ENCODE assay signal across 9 mouse cellular contexts in the genomic region with DNA sequence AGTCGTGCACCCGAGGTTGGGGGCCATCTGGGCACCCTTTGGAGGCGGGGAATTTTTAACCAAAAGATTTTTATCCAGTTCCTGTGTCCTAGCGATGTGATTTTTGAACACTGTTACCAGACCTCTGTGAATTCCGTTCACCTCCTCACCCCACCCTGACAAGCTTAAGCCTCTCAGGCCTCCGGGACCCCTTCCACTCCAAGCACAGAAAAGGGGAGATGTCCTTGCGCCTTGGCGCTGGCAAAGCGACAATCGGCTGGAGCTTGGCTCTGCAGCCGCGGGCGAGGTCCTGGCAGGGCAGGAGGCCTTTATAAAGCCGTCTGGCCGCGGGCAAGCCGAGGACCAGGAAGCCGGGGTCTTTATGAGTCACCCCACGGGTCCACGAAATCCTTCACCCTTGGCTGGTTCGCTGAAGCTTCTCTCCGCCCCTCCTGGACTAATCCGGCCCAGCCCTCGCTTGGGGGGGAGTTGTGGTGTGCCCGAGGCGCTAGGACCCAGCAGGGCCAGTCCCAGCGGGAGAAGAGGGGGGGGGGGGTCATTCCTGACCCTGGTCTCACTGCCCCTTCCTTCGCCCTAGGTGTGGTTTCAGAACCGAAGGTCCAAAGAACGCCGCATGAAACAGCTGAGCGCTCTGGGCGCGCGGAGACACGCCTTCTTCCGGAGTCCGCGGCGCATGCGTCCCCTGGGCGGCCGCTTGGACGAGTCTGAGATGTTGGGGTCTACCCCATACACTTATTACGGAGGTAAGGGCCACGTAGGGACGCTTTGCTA. TPM values are rescaled to one million over a fixed set of nuclear protein-coding genes. Genes with fewer than 3 reads are reported as not detected.
DNase-seq lines count a peak whose midpoint lies in the region; ATAC-seq and TF ChIP-seq lines count a peak whose summit lies in the region.
"Had no signal": no experiment of that assay in that cellular context is flagged by ENCODE, and none has a peak within 500 bp of the region (broad histone marks: within the 10 kb centered on the region; RNA-seq: fewer than 3 reads in every experiment).

No protein-coding gene starts in this region.

- TF ChIP-seq CTCF in forebrain, postnatal 0 days (IDR thresholded peaks at IDR 0.05; ENCODE audit: low read depth): no peak

- no peak overlapping the region for H3K9ac ChIP-seq in forebrain, postnatal 0 days
- H3K9ac ChIP-seq in liver, embryonic 13.5 days: no peak overlapping the region

- H3K4me1 ChIP-seq in megakaryocyte, embryonic 14.5 days: peaks cover 40% of the 10 kb centered on the region
- H3K4me1 ChIP-seq in forebrain, postnatal 0 days (ENCODE audit: insufficient read depth): no peaks in the 10 kb centered on the region; the same call in 1 of the 2 replicates
- H3K4me1 ChIP-seq in liver, embryonic 13.5 days (replicated peaks): peaks cover 6% of the 10 kb centered on the region

- 2% methylated on average over 47 of the region's 47 CpGs for WGBS in forebrain, postnatal 0 days
- under 1% methylated on average over 47 of the region's 47 CpGs for WGBS in liver, embryonic 13.5 days (ENCODE audit: insufficient replicate concordance)

- no peaks in the 10 kb centered on the region for H3K36me3 ChIP-seq in megakaryocyte, embryonic 14.5 days (replicated peaks; ENCODE audit: low read length)
- H3K36me3 ChIP-seq in forebrain, postnatal 0 days (ENCODE audit: insufficient read depth): no peaks in the 10 kb centered on the region
- no peaks in the 10 kb centered on the region for H3K36me3 ChIP-seq in liver, embryonic 13.5 days

- H3K27ac ChIP-seq in forebrain, postnatal 0 days (ENCODE audit: low read depth, low read length): no peak overlapping the region
- H3K27ac ChIP-seq in liver, embryonic 13.5 days: no peak overlapping the region

- no peaks in the 10 kb centered on the region for H3K9me3 ChIP-seq in megakaryocyte, embryonic 14.5 days
- no peaks in the 10 kb centered on the region for H3K9me3 ChIP-seq in forebrain, postnatal 0 days (ENCODE audit: low read length)
- no peaks in the 10 kb centered on the region for H3K9me3 ChIP-seq in liver, embryonic 13.5 days (replicated peaks)

- no peak for ATAC-seq in megakaryocyte, adult 5-6 weeks (ENCODE audit: poor library complexity, severe bottlenecking)
- ATAC-seq in forebrain, postnatal 0 days: no peak
- ATAC-seq in liver, embryonic 13.5 days (ENCODE audit: low read depth): no peak
- ATAC-seq in granulocyte monocyte progenitor cell, adult 5-6 weeks (replicated peaks; ENCODE audit: poor library complexity, severe bottlenecking): no peak

- peak; percentile 23 for DNase-seq in forebrain, postnatal 0 days
- DNase-seq in liver, embryonic 13.5 days: no peak
- DNase-seq in testis, postnatal 10 days (ENCODE audit: low spot score): peak; percentile 45
- DNase-seq in urinary bladder, adult 18-20 months (ENCODE audit: low spot score in 2 of 2): no peak
- no peak for DNase-seq in left cerebral cortex, adult 18-20 months (ENCODE audit: low spot score in 2 of 2)

- peaks cover 98% of the 10 kb centered on the region for H3K27me3 ChIP-seq in megakaryocyte, embryonic 14.5 days (replicated peaks)
- H3K27me3 ChIP-seq in forebrain, postnatal 0 days (ENCODE audit: insufficient read depth, low read length): peaks cover 72% of the 10 kb centered on the region
- H3K27me3 ChIP-seq in liver, embryonic 13.5 days: peaks cover 100% of the 10 kb centered on the region

- peak overlapping the region; percentile 33 for H3K4me3 ChIP-seq in megakaryocyte, embryonic 14.5 days (replicated peaks)
- peak overlapping the region; percentile 25 for H3K4me3 ChIP-seq in forebrain, postnatal 0 days (ENCODE audit: low read depth, low read length)
- peak overlapping the region; percentile 38 for H3K4me3 ChIP-seq in liver, embryonic 13.5 days (replicated peaks)

- H3K4me2 ChIP-seq in forebrain, postnatal 0 days (ENCODE audit: low read depth): peak overlapping the region; percentile 44
- peak overlapping the region; percentile 51 for H3K4me2 ChIP-seq in liver, embryonic 13.5 days

RNA-seq across cellular contexts. Expression of gene Lhx5, which starts 4.4 kb away (rescaled TPM):
- not detected in 2 replicates for polyA plus RNA-seq in megakaryocyte, embryonic 14.5 days (2012; ENCODE audit: insufficient read depth, low replicate concordance)
- total RNA-seq in megakaryocyte, adult 5-6 weeks (2015): not detected in 2 replicates
- not detected in 2 replicates for total RNA-seq in megakaryocyte, adult 5-6 weeks (2017)
- total RNA-seq in forebrain, postnatal 0 days (2014; rRNA removed): 4.6 and 5.4 TPM in 2 replicates
- polyA plus RNA-seq in forebrain, postnatal 0 days (2015; fragmentation: Nextera tagmentation; extraction: Ambion mirVana): 1.4 and 3.7 TPM in 2 replicates
- polyA plus RNA-seq in liver, embryonic 13.5 days (2015; fragmentation: Nextera tagmentation; extraction: Ambion mirVana): not detected in 2 replicates
- not detected in 2 replicates for total RNA-seq in granulocyte monocyte progenitor cell, adult 5-6 weeks (2014; fragmentation: Nextera tagmentation)
- not detected in 2 replicates for total RNA-seq in granulocyte monocyte progenitor cell, adult 5-6 weeks (2017)
- total RNA-seq in left cerebral cortex, adult 18-20 months (2021): not detected
- total RNA-seq: liver, adult 2 months had no signal
- polyA plus RNA-seq: liver, adult 2 months had no signal

RNA-seq across cellular contexts. Expression of gene Sdsl, which starts 36.7 kb away (rescaled TPM):
- 1.3 and 5.3 TPM in 2 replicates for polyA plus RNA-seq in megakaryocyte, embryonic 14.5 days (2012; ENCODE audit: insufficient read depth, low replicate concordance)
- 0.49 TPM in 1 of 2 replicates, not detected in the other for total RNA-seq in megakaryocyte, adult 5-6 weeks (2015)
- 0.55 and 0.61 TPM in 2 replicates for total RNA-seq in megakaryocyte, adult 5-6 weeks (2017)
- total RNA-seq in forebrain, postnatal 0 days (2014; rRNA removed): 1.3 and 3.0 TPM in 2 replicates
- 2.3 and 3.1 TPM in 2 replicates for polyA plus RNA-seq in forebrain, postnatal 0 days (2015; fragmentation: Nextera tagmentation; extraction: Ambion mirVana)
- polyA plus RNA-seq in liver, embryonic 13.5 days (2015; fragmentation: Nextera tagmentation; extraction: Ambion mirVana): 0.82 and 1.0 TPM in 2 replicates
- total RNA-seq in granulocyte monocyte progenitor cell, adult 5-6 weeks (2014; fragmentation: Nextera tagmentation): 1.3 and 3.5 TPM in 2 replicates
- 2.4 and 2.8 TPM in 2 replicates for total RNA-seq in granulocyte monocyte progenitor cell, adult 5-6 weeks (2017)
- total RNA-seq in left cerebral cortex, adult 18-20 months (2021): 1 to 10 TPM; 7.9 to 8.6 TPM

RNA-seq across cellular contexts. Expression of gene Sds, which starts 40.4 kb away (rescaled TPM):
- polyA plus RNA-seq in megakaryocyte, embryonic 14.5 days (2012; ENCODE audit: insufficient read depth, low replicate concordance): not detected in 2 replicates
- total RNA-seq in megakaryocyte, adult 5-6 weeks (2015): not detected in 2 replicates
- not detected in 2 replicates for total RNA-seq in megakaryocyte, adult 5-6 weeks (2017)
- not detected in 2 replicates for total RNA-seq in forebrain, postnatal 0 days (2014; rRNA removed)
- not detected in 2 replicates for polyA plus RNA-seq in forebrain, postnatal 0 days (2015; fragmentation: Nextera tagmentation; extraction: Ambion mirVana)
- polyA plus RNA-seq in liver, embryonic 13.5 days (2015; fragmentation: Nextera tagmentation; extraction: Ambion mirVana): not detected in 2 replicates
- not detected in 2 replicates for total RNA-seq in granulocyte monocyte progenitor cell, adult 5-6 weeks (2014; fragmentation: Nextera tagmentation)
- total RNA-seq in granulocyte monocyte progenitor cell, adult 5-6 weeks (2017): not detected in 2 replicates
- total RNA-seq in left cerebral cortex, adult 18-20 months (2021): not detected

Comparison
In these comparisons a context has a peak if more than half of its experiments do, and no peak if none do; other contexts are left out.
1. DNase-seq: peak in forebrain, postnatal 0 days (single experiment) and testis, postnatal 10 days (single experiment); none in liver, embryonic 13.5 days (single experiment), urinary bladder, adult 18-20 months (0 of 2) and left cerebral cortex, adult 18-20 months (0 of 2).
2. Peak in every context shown above with its lines, with median percentiles within 50 percentile points of each other: H3K4me3 ChIP-seq.